Comparison of ENCODE assay signal across 8 mouse cellular contexts in the genomic region with DNA sequence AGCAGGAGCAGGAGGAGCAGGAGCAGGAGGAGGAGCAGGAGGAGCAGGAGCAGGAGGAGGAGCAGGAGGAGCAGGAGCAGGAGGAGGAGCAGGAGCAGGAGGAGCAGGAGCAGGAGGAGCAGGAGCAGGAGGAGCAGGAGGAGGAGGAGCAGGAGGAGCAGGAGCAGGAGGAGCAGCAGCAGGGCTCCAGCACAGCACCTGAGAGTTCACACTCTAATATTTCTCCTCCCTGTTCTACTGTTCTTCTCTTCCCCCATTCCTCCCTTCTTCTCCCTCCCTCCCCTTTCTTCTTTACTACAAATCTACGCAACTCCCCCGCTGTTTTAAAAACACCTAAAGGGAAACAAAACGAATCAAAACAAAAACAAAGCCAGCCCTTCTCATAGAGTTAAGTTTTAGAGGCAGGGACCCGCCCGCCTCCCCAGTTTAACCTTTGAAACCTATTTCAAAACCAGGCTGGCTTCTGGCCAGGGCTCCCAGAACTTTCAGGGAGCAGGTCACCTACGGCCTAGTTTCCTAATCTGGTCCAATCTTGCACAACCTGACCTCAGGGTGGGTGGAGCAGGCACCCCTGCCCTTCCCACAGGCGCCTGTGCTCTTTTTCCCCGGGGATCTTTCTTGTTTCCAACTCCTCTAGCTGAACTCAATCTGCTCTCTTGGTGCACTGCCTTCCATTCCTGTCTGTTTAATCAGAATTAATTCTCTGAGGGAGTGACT.
DNase-seq lines count a peak whose midpoint lies in the region; ATAC-seq lines count a peak whose summit lies in the region.

No protein-coding gene starts in this region.

- H3K9me3 ChIP-seq in heart, embryonic 13.5 days = no peaks in the 10 kb centered on the region
- no peaks in the 10 kb centered on the region for H3K9me3 ChIP-seq in stomach, embryonic 14.5 days (ENCODE audit: control insufficient read depth, low read depth, low read length)

- no peak overlapping the region for H3K4me3 ChIP-seq in heart, embryonic 13.5 days
- H3K4me3 ChIP-seq in stomach, embryonic 14.5 days (ENCODE audit: low read depth, low read length) = no peak overlapping the region

- peaks cover 15% of the 10 kb centered on the region for H3K4me1 ChIP-seq in heart, embryonic 13.5 days
- no peaks in the 10 kb centered on the region; the same call in 1 of the 2 replicates for H3K4me1 ChIP-seq in stomach, embryonic 14.5 days (ENCODE audit: control insufficient read depth, insufficient read depth, low read length)

- ATAC-seq in heart, embryonic 13.5 days (ENCODE audit: extremely low read depth, insufficient number of reproducible peaks, low FRiP score, low TSS enrichment) = no peak
- peak; percentile 59; the same call in 1 of the 2 replicates for ATAC-seq in stomach, embryonic 14.5 days (ENCODE audit: insufficient number of reproducible peaks, insufficient read depth, low FRiP score, low read depth)

- WGBS in heart, embryonic 13.5 days = 54% methylated on average over 8 of the region's 8 CpGs
- 51% methylated on average over 8 of the region's 8 CpGs for WGBS in stomach, embryonic 14.5 days

- no peaks in the 10 kb centered on the region; the same call in 1 of the 2 replicates for H3K27me3 ChIP-seq in heart, embryonic 13.5 days (replicated peaks)
- H3K27me3 ChIP-seq in stomach, embryonic 14.5 days (ENCODE audit: control insufficient read depth, insufficient read depth, low read length) = no peaks in the 10 kb centered on the region

- H3K4me2 ChIP-seq in heart, embryonic 13.5 days = no peak overlapping the region
- no peak overlapping the region for H3K4me2 ChIP-seq in stomach, embryonic 14.5 days (replicated peaks; ENCODE audit: low read depth, low read length)

- DNase-seq in adrenal gland, postnatal 10 days = peak; percentile 92
- DNase-seq in liver = peak; percentile 70
- no peak for DNase-seq in layer of hippocampus, adult 18-20 months (ENCODE audit: low spot score in 2 of 2)
- DNase-seq in spleen, postnatal 10 days (ENCODE audit: low spot score in 2 of 2) = no peak
- DNase-seq in thymus, postnatal 14 days = no peak
- DNase-seq in T-cell, adult 2 months (ENCODE audit: low spot score) = no peak

- H3K9ac ChIP-seq in heart, embryonic 13.5 days = peak overlapping the region; percentile 33
- no peak overlapping the region for H3K9ac ChIP-seq in stomach, embryonic 14.5 days (replicated peaks; ENCODE audit: low read depth, low read length)

- 0 out of 2 replicates have a peak, but pooled peaks cover 2% of the 10 kb centered on the region for H3K36me3 ChIP-seq in heart, embryonic 13.5 days
- H3K36me3 ChIP-seq in stomach, embryonic 14.5 days (ENCODE audit: control insufficient read depth, insufficient read depth, low read length) = no peaks in the 10 kb centered on the region

- no peak overlapping the region for H3K27ac ChIP-seq in heart, embryonic 13.5 days (replicated peaks)
- peak overlapping the region; percentile 33; the same call in 1 of the 2 replicates for H3K27ac ChIP-seq in stomach, embryonic 14.5 days (ENCODE audit: low read length)

Comparison
In these comparisons a context has a peak if more than half of its experiments do, and no peak if none do; other contexts are left out.
1. DNase-seq: peak in adrenal gland, postnatal 10 days (single experiment) and liver (single experiment); none in layer of hippocampus, adult 18-20 months (0 of 2), spleen, postnatal 10 days (0 of 2), thymus, postnatal 14 days (single experiment) and T-cell, adult 2 months (single experiment).